Mouse (Mus musculus) heart, embryonic 13.5 days (tissue): ENCODE results near the gene Nrxn2. TPM values are rescaled to one million over a fixed set of nuclear protein-coding genes. Genes with fewer than 3 reads are reported as not detected.

ENCODE experiments used
- ATAC-seq: fragments of 200-750 bp; cut with Nextera tagmentation; 2 replicates; pipeline ENCODE4 v1.8.0; 2017; ENCODE audit warnings: moderate TSS enrichment; ENCODE audit not compliant: insufficient number of reproducible peaks, low FRiP score, low TSS enrichment; ENCODE audit errors: extremely low read depth
- H3K27ac ChIP-seq: fragments of 300-500 bp; sonication (generic); replicated peaks from 2 replicates; pipeline ENCODE4 v1.5.1; 2015; ENCODE audit warnings: moderate library complexity, mild to moderate bottlenecking, inconsistent platforms
- H3K27me3 ChIP-seq: fragments of 300-500 bp; sonication (generic); replicated peaks from 2 replicates; pipeline ENCODE4 v1.6.1; 2015; ENCODE audit warnings: mild to moderate bottlenecking, inconsistent platforms
- H3K36me3 ChIP-seq: fragments of 300-500 bp; sonication (generic); 2 replicates; pipeline ENCODE4 v1.6.1; 2015; ENCODE audit warnings: mild to moderate bottlenecking, inconsistent platforms
- H3K4me1 ChIP-seq: fragments of 300-500 bp; sonication (generic); 2 replicates; pipeline ENCODE4 v1.6.1; 2015; ENCODE audit warnings: inconsistent platforms
- H3K4me2 ChIP-seq: fragments of 300-500 bp; sonication (generic); 2 replicates; pipeline ENCODE4 v1.6.1; 2015; ENCODE audit warnings: inconsistent platforms, mild to moderate bottlenecking, moderate library complexity
- H3K4me3 ChIP-seq: fragments of 300-500 bp; sonication (generic); 2 replicates; pipeline ENCODE4 v1.5.1; 2015; ENCODE audit warnings: moderate library complexity, mild to moderate bottlenecking, inconsistent platforms
- H3K9ac ChIP-seq: fragments of 300-500 bp; sonication (generic); 2 replicates; pipeline ENCODE4 v1.6.1; 2015; ENCODE audit warnings: inconsistent platforms, mild to moderate bottlenecking, moderate library complexity
- H3K9me3 ChIP-seq: fragments of 300-500 bp; sonication (generic); 2 replicates; pipeline ENCODE4 v1.6.1; 2016; ENCODE audit warnings: inconsistent platforms
- WGBS: fragments of 180-500 bp; shearing (Covaris S2); methylation state at CpG from one replicate; pipeline ENCODE4 v1.1.7; 2015; ENCODE audit warnings: mixed read lengths; 5-methylcytosine and 5-hydroxymethylcytosine counted together
- polyA plus RNA-seq: library from polyadenylated mRNA; unstranded; fragments of >200 nt; fragmentation: Nextera tagmentation; extraction: Ambion mirVana; gene quantifications from 2 replicates; pipeline ENCODE4 v1.2.1, GENCODE M21; 2015

Gene Nrxn2
- polyA plus RNA-seq, 1 experiment from 2014 or later: 0.52 TPM

DNA sequence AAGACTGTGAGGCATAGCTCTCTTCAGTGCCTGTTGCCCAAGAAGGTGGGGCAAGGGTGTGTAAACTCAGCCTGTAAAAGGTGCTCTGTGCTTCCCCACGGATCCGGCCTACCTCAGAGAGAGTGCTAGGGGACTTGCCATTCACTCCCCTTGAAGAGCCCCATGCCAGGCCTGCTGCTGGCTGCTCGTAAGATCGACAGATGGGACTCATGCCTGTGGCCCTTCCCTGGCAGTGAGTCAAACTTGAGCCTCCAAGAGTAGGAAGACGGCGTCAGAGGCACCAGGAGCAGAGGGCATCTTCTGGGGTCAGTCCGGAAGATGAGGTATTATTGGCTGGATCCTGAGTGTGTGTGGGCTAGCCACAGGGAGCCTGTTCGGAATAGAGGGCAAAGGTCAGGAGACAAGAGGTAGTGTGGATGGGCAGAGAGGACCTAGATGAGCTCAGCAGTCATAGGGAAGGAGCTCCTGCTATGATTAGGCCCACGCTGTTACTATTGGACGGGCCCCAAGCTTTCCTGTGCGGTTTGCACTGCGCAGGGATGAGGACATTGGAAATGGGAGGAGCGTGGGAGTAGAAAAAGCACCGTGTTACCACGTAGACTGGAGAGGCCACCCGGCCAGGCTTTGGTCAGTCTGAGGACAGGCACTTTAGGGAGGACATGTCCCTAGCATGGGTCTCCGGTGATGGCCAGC is 109.5 kb downstream of the Nrxn2 start:
- H3K27ac ChIP-seq: no peak overlapping the region
- no peaks in the 10 kb centered on the region for H3K9me3 ChIP-seq
- H3K4me2 ChIP-seq: no peak overlapping the region
- H3K9ac ChIP-seq: no peak overlapping the region
- H3K36me3 ChIP-seq: no peaks in the 10 kb centered on the region
- no peak overlapping the region for H3K4me3 ChIP-seq
- WGBS: 69% methylated on average over 17 of the region's 17 CpGs
- peaks cover 23% of the 10 kb centered on the region for H3K4me1 ChIP-seq
- no peak for ATAC-seq
- H3K27me3 ChIP-seq: peaks cover 56% of the 10 kb centered on the region

DNA sequence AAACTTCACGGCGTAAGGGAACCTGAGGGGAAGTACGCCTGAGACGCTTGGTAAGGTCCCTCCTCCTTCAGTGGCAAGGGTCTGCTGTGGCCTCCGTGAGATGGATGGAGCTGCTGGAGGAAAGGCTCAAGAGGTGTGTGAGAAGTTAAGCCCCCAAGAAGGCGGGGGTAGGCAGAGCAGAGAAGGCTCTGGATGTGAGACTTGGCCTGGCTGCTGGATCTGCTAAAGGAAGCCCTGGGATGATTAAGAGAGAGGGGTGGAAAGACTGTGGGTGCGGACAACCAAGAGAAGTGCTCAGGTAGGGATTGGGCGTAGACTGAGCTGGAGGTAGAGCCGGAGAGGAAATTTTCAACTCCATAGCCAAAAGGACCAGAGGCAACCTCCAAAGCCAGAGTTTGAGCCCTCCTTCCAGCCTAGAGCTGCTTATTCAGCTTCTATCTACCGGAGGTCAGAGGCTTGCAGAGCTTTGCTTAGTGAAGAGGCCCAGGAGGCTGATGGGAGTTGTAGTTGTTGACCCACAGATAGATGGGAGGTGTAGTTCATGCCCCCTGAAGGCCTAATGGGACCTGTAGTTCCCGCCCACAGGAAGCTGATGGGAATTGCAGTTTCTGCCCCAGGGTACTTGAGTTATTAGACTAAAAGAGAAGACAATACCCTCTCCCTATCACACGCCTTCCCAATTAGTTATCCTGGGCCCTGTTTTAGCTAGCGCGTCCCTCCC is 110.9 kb downstream of the Nrxn2 start:
- Histone ChIP-seq H3K36me3 (no peaks in the 10 kb centered on the region), H3K4me3 (no peak overlapping the region), H3K9me3 (no peaks in the 10 kb centered on the region), H3K9ac (no peak overlapping the region), H3K27ac (no peak overlapping the region), H3K27me3 (peaks cover 70% of the 10 kb centered on the region), H3K4me1 (peaks cover 23% of the 10 kb centered on the region), H3K4me2 (peak overlapping the region; percentile 20; the same call in 1 of the 2 replicates)
- no peak for ATAC-seq
- 56% methylated on average over 14 of the region's 14 CpGs for WGBS

DNA sequence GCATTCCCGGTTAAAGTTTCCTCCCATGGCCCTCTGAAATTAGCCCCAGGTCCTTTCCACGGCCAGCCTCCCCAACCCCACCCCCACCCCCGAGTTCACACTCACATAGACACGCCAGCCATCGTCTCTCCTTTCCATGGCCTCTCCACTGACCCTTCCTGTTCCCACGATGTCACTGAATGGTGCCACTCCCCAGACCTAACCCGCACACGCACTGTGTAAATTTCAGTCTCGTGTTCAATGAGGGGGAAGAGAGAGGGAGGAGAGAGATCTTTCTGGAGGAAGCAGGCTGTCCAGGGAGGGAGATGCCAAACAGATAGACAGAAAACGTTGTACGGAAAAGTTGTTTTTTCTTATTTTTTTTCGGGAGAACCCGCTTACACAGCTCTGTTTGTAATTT is 111.8 kb downstream of the Nrxn2 start:
- no peak overlapping the region for H3K27ac ChIP-seq
- H3K27me3 ChIP-seq: peaks cover 73% of the 10 kb centered on the region
- 31% methylated on average over 13 of the region's 13 CpGs for WGBS
- H3K36me3 ChIP-seq: no peaks in the 10 kb centered on the region
- H3K9ac ChIP-seq: no peak overlapping the region
- H3K4me3 ChIP-seq: no peak overlapping the region; the same call in 1 of the 2 replicates
- peaks cover 23% of the 10 kb centered on the region for H3K4me1 ChIP-seq
- no peak for ATAC-seq
- H3K4me2 ChIP-seq: no peak overlapping the region
- H3K9me3 ChIP-seq: no peaks in the 10 kb centered on the region

DNA sequence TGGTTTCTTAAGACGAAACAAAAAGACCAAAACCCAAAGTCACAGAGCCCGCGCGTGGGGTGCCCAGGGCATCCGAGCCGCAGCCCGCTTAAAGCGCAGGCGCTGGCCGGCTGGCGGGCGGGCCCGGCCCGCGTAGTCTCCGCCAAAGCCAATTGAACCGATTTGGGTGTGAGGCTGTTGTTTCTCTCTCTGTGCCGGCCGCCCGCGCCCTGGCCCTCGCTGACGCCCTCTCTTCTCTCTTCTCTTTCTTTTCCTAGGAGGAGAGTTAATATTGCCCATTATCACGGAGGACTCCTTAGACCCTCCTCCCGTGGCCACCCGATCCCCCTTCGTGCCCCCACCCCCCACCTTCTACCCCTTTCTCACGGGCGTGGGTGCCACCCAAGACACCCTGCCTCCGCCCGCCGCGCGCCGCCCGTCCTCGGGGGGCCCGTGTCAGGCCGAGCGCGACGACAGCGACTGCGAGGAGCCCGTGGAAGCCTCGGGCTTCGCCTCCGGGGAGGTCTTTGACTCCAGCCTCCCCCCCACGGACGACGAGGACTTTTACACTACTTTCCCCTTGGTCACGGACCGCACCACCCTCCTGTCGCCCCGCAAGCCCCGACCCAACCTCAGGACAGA is 112.6 kb downstream of the Nrxn2 start:
- peaks cover 80% of the 10 kb centered on the region for H3K27me3 ChIP-seq
- no peak for ATAC-seq
- under 1% methylated on average over 53 of the region's 56 CpGs for WGBS
- H3K4me3 ChIP-seq: peak overlapping the region; percentile 55
- no peaks in the 10 kb centered on the region for H3K36me3 ChIP-seq
- H3K4me2 ChIP-seq: peak overlapping the region; percentile 83
- peak overlapping the region; percentile 75 for H3K9ac ChIP-seq
- no peak overlapping the region for H3K27ac ChIP-seq
- H3K9me3 ChIP-seq: no peaks in the 10 kb centered on the region
- peaks cover 23% of the 10 kb centered on the region for H3K4me1 ChIP-seq

DNA sequence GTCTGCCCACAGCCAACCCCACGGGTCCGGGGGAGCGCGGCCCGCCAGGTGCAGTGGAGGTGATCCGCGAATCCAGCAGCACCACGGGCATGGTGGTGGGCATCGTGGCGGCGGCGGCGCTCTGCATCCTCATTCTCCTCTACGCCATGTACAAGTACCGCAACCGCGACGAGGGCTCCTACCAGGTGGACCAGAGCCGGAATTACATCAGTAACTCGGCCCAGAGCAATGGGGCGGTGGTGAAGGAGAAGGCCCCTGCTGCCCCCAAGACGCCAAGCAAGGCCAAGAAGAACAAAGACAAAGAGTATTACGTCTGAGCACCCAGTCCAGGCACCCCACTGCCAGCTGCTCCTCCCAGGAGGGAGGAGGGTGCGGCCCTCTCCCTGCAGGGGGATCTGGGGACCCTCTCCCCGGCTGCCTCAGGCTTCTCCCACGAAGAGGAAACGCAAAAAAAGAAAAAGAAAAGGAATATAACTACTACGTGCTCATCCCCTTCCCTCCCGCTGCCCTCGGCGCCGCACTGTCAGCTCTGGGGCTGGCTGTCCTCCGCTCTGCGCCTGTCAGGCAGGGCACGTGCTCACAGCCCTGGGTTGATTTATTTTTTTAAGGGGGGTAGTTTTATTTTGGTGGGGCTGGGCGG is 113.4 kb downstream of the Nrxn2 start:
- Histone ChIP-seq H3K36me3 (no peaks in the 10 kb centered on the region), H3K27me3 (peaks cover 88% of the 10 kb centered on the region), H3K4me3 (peak overlapping the region; percentile 55), H3K27ac (no peak overlapping the region), H3K4me1 (peaks cover 23% of the 10 kb centered on the region), H3K4me2 (peak overlapping the region; percentile 83), H3K9me3 (no peaks in the 10 kb centered on the region), H3K9ac (peak overlapping the region; percentile 75)
- under 1% methylated on average over 36 of the region's 36 CpGs for WGBS
- no peak for ATAC-seq

DNA sequence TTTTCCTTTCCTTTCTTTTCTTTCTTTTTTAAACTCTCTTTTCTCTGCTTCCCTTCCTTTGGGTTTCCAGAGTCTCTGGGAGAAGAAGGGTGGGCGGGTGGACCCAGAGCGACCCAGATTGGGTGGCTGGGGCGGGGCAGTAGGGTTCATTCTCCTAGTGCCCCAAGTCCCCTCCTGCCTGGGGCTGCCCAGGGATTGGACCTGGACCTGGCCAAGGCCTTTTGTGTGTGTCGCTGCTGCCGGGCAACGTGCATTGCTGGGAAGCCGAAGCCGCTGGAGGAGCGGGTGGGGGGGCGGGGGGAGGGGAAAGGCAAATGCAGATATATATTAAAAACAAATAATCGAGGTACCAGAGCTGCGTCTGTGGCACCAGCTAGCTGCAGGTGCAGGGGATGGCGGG is 114.1 kb downstream of the Nrxn2 start:
- Histone ChIP-seq H3K9me3 (no peaks in the 10 kb centered on the region), H3K4me3 (peak overlapping the region; percentile 55), H3K9ac (no peak overlapping the region), H3K4me2 (peak overlapping the region; percentile 83), H3K27me3 (peaks cover 92% of the 10 kb centered on the region), H3K27ac (no peak overlapping the region), H3K36me3 (no peaks in the 10 kb centered on the region), H3K4me1 (peaks cover 23% of the 10 kb centered on the region)
- ATAC-seq: no peak
- WGBS: 16% methylated on average over 13 of the region's 13 CpGs

DNA sequence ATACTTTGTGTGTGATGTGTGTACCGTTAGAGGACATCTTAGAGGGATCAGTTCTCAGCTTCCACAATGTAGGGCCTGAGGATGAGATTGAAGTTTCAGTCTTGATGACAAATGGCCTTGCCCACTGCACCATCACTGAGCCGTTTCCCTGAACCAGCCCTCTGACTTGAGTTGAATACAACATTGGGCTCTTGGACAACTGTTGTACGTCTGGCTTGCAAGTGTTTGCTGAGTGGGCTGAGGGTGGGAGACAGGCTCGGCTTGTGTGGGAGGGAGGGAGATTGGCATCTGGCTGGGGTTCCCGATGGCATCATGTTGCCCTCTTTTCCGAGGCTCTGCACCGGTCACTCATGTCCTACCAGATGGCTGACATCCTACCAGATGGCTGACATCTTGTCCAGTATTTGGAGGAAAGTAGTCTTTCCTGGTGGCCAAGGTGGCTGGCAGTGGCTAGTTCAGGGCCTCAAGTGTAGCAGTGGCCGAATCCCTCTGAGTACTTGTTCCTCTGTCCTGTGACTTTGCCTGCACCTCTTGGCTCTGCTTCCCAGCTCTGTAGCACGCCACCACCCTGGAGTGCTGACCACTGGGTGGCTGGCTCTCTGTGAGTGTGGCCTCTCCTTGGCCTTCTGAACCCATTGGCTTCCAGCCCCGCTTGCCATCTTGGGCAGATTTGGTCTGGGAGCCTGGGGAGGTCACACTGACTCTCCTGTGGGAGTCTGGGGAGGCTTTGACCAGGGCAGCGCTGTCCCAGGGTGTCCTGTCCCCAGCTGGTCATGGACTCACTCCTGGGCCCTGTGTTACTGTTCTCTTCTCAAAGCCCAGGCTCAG is 115.0 kb downstream of the Nrxn2 start:
- Histone ChIP-seq H3K9me3 (no peaks in the 10 kb centered on the region), H3K36me3 (no peaks in the 10 kb centered on the region), H3K4me1 (peaks cover 23% of the 10 kb centered on the region), H3K27ac (no peak overlapping the region), H3K27me3 (peaks cover 93% of the 10 kb centered on the region), H3K4me2 (no peak overlapping the region), H3K9ac (no peak overlapping the region), H3K4me3 (no peak overlapping the region)
- WGBS: 75% methylated on average over 11 of the region's 11 CpGs
- ATAC-seq: no peak

DNA sequence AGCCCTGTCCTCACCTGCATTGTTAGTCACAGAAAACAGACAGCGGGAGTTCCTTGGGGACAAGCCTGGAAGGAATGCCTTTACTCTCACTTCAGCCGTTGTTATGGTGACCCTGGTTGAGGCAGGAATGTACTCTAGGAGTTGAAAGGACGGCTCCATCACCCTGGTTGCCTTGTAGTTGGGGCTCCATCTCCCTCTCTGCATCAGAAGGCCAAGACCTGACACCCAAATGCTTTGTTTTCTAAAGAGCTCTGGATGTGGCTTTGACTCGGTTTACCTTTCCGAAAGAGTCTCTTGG is 115.5 kb downstream of the Nrxn2 start:
- Histone ChIP-seq H3K27ac (no peak overlapping the region), H3K4me2 (no peak overlapping the region), H3K9me3 (no peaks in the 10 kb centered on the region), H3K9ac (no peak overlapping the region), H3K4me1 (peaks cover 23% of the 10 kb centered on the region), H3K27me3 (peaks cover 89% of the 10 kb centered on the region), H3K4me3 (no peak overlapping the region), H3K36me3 (no peaks in the 10 kb centered on the region)
- no peak for ATAC-seq
- 48% methylated on average over 5 of the region's 5 CpGs for WGBS

DNA sequence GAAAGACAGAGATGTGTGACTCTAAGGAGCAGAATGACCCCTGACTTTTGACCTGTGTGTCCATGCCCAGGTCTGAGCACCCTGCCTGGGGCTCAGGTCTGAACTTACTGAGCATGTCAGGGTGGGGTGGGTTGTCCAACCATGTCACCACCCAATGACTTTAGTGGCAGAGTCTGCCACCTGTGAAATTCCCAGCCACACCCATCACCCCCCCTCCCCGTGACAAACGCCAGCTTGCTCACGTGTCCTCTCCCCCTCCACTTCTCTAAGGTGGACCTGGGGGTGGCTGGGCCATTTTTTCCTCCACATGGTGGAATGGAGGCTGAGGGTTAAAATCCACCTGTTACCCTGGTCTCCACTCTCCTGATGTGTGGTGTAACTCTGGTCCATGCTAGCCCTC is 117.7 kb downstream of the Nrxn2 start:
- Histone ChIP-seq H3K36me3 (no peaks in the 10 kb centered on the region), H3K27me3 (peaks cover 79% of the 10 kb centered on the region), H3K4me2 (no peak overlapping the region), H3K9ac (no peak overlapping the region), H3K9me3 (no peaks in the 10 kb centered on the region), H3K27ac (no peak overlapping the region), H3K4me3 (no peak overlapping the region), H3K4me1 (peaks cover 17% of the 10 kb centered on the region)
- 66% methylated on average over 3 of the region's 3 CpGs for WGBS
- no peak for ATAC-seq

DNA sequence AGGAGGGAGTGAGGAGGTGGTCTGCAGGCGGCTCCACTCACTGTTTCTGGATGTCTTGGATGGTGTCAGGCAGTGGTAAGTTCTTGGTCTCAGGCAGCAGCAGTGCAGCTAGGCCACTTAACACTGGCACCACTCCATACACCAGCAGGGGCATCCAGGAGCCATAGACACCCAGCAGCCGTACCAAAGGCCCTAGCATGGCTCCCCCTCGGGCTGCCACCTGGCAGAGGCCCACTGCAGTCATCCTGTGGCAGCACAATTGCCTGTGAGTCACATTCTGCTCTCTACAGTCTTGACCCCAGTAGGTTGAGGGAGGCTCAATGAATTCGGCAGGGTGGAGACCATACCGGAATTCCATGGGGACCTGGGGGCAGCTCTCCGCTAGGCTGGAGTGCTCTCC is 118.2 kb downstream of the Nrxn2 start:
- no peak overlapping the region for H3K4me2 ChIP-seq
- H3K27ac ChIP-seq: no peak overlapping the region
- peaks cover 12% of the 10 kb centered on the region for H3K4me1 ChIP-seq
- H3K27me3 ChIP-seq: peaks cover 74% of the 10 kb centered on the region
- no peaks in the 10 kb centered on the region for H3K36me3 ChIP-seq
- H3K9ac ChIP-seq: no peak overlapping the region
- no peak overlapping the region for H3K4me3 ChIP-seq
- WGBS: 66% methylated on average over 6 of the region's 6 CpGs
- ATAC-seq: no peak
- H3K9me3 ChIP-seq: no peaks in the 10 kb centered on the region

DNA sequence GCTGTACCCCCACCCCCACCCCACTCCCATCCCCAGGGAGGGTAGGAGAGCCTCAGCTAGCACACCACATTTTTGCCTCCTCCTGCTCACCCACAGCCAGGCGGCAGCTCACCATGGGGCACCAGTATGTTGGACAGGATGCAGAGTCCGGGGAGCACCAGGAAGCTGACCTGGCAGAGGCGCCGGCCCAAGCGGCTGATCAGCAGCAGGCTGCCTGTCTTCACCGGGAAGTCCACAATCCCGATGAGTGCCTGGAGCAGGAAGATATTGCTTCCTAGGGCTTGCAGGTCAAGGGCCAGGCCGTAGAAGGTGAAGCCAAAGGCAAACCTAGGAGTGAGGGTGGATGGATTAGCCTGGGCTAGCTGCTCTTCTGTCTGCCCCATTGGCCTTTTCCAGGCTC is 119.0 kb downstream of the Nrxn2 start:
- Histone ChIP-seq H3K9ac (no peak overlapping the region), H3K4me1 (peaks cover 3% of the 10 kb centered on the region; the same call in 1 of the 2 replicates), H3K4me2 (no peak overlapping the region), H3K27me3 (peaks cover 66% of the 10 kb centered on the region), H3K27ac (no peak overlapping the region), H3K36me3 (no peaks in the 10 kb centered on the region), H3K4me3 (no peak overlapping the region), H3K9me3 (no peaks in the 10 kb centered on the region)
- WGBS: 53% methylated on average over 8 of the region's 8 CpGs
- ATAC-seq: no peak
